Mouse (Mus musculus) midbrain, embryonic 16.5 days (tissue): ENCODE measurements at regions not wholly inside any gene's neighbourhood (a gene's known extent, or its start where the extent isn't known, plus 50 kb on each side); places are given as distances from the start of the nearest gene placed in this dataset.
A peak's percentile ranks its signal among the peaks of the same experiment; 100 is the strongest.

Experiments
- ATAC-seq: fragments of 200-750 bp; cut with Nextera tagmentation; 2 replicates; pipeline ENCODE4 v1.8.0; 2017; ENCODE audit warnings: moderate TSS enrichment
- H3K27ac ChIP-seq: fragments of 300-500 bp; sonication (generic); 2 replicates; pipeline ENCODE4 v1.5.1; 2014; ENCODE audit warnings: mild to moderate bottlenecking, low read length, mixed read lengths
- H3K27me3 ChIP-seq: fragments of 300-500 bp; sonication (generic); 2 replicates; pipeline ENCODE4 v1.6.1; 2014; ENCODE audit warnings: low read depth, low read length, mixed read lengths; ENCODE audit not compliant: control insufficient read depth, insufficient read depth
- H3K36me3 ChIP-seq: fragments of 300-500 bp; sonication (generic); 2 replicates; pipeline ENCODE4 v1.6.1; 2014; ENCODE audit warnings: mild to moderate bottlenecking, low read length, moderate library complexity, mixed read lengths; ENCODE audit not compliant: control insufficient read depth, insufficient read depth
- H3K4me1 ChIP-seq: fragments of 300-500 bp; sonication (generic); 2 replicates; pipeline ENCODE4 v1.6.1; 2014; ENCODE audit warnings: mild to moderate bottlenecking, low read length, mixed read lengths; ENCODE audit not compliant: control insufficient read depth, insufficient read depth
- H3K4me2 ChIP-seq: fragments of 300-500 bp; sonication (generic); 2 replicates; pipeline ENCODE4 v1.6.1; 2014; ENCODE audit warnings: mild to moderate bottlenecking, low read length, mixed read lengths
- H3K4me3 ChIP-seq: fragments of 300-500 bp; sonication (generic); 2 replicates; pipeline ENCODE4 v1.5.1; 2014; ENCODE audit warnings: low read depth, mild to moderate bottlenecking, low read length, moderate library complexity, mixed read lengths
- H3K9ac ChIP-seq: fragments of 300-500 bp; sonication (generic); 2 replicates; pipeline ENCODE4 v1.6.1; 2014; ENCODE audit warnings: low read depth, low read length, mixed read lengths
- H3K9me3 ChIP-seq: fragments of 300-500 bp; sonication (generic); replicated peaks from 2 replicates; pipeline ENCODE4 v1.6.1; 2014; ENCODE audit warnings: mild to moderate bottlenecking, low read length, mixed read lengths; ENCODE audit not compliant: control insufficient read depth, poor library complexity, severe bottlenecking
- WGBS: fragments of 180-500 bp; shearing (Covaris S2); extraction: QIAGEN DNeasy Blood & Tissue Kit; methylation state at CpG from one replicate; pipeline ENCODE4 v1.1.7; 2014; 5-methylcytosine and 5-hydroxymethylcytosine counted together

DNA sequence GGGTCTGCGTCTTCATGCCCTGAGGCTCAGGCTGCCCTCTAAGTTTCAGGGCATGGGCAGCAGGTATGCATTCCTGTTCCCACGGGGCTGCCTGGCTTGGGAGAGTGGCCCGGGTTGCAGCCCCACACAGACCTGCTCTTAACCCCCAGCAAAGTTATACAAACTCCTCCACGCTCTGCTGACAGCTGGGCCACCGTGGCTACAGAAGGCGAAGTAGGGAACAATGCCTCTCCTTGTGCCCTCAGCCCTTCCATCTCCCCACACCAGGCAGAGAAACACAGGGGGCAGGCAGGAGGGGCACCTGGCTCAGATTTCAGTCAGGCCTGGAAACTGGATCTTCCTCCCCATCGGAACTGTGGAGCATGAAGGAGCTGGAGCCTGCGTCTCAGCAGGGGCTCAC lies 135.5 kb upstream of the Lhx1 start:
- no peak overlapping the region for H3K4me3 ChIP-seq
- H3K4me1 ChIP-seq = peaks cover 10% of the 10 kb centered on the region
- ATAC-seq = no peak
- 22% methylated on average over 8 of the region's 8 CpGs for WGBS
- H3K27ac ChIP-seq = no peak overlapping the region
- H3K27me3 ChIP-seq = peaks cover 3% of the 10 kb centered on the region; the same call in 1 of the 2 replicates
- no peak overlapping the region for H3K4me2 ChIP-seq
- no peak overlapping the region for H3K9ac ChIP-seq
- no peaks in the 10 kb centered on the region for H3K9me3 ChIP-seq
- H3K36me3 ChIP-seq = no peaks in the 10 kb centered on the region

DNA sequence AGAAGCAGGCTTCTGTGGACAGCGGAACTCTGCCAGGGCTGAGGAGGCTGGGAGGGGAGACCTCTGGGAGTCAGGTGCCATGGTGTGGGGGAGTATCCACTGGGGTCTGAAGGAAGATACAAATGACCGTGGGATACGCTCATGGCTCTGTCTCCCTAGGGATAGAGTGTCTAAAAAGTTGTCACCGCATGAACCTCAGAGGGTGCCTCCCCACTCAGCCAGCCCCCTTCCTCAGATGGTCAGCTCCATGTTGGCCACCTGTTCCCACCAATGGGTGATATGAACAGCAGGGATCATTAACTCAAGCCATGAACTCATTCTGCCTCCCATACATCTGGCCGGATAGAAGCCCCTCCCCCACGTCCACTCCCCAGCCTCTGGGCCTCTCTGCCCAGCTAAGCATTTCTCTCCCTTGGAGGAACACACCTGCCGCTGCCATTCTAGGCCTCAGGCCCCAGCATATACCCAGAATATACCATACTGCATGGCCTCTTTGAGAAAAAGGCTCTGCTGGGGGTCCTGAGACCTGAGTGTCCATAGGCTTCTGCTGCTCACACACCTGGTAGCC lies 134.1 kb upstream of the Lhx1 start:
- H3K36me3 ChIP-seq = no peaks in the 10 kb centered on the region

GRCm38 (mm10) chr11:84653481-84653880 lies 128.1 kb upstream of the Lhx1 start:
- no peak for ATAC-seq
- no peak overlapping the region for H3K4me2 ChIP-seq
- H3K27me3 ChIP-seq = no peaks in the 10 kb centered on the region
- 0 out of 2 replicates have a peak overlapping the region, but pooled peaks have one; percentile 7 for H3K27ac ChIP-seq
- no peak overlapping the region for H3K9ac ChIP-seq
- H3K4me3 ChIP-seq = no peak overlapping the region
- no peaks in the 10 kb centered on the region for H3K4me1 ChIP-seq
- no peaks in the 10 kb centered on the region for H3K9me3 ChIP-seq
- WGBS = 31% methylated on average over 8 of the region's 8 CpGs
- H3K36me3 ChIP-seq = no peaks in the 10 kb centered on the region

More for the DNA sequence above, 134.1 kb upstream of the Lhx1 start:
- Histone ChIP-seq H3K4me3 (no peak overlapping the region), H3K27ac (no peak overlapping the region), H3K9me3 (no peaks in the 10 kb centered on the region), H3K4me2 (no peak overlapping the region), H3K9ac (no peak overlapping the region), H3K4me1 (peaks cover 10% of the 10 kb centered on the region), H3K27me3 (peaks cover 3% of the 10 kb centered on the region; the same call in 1 of the 2 replicates)
- ATAC-seq = no peak
- 84% methylated on average over 7 of the region's 7 CpGs for WGBS

DNA sequence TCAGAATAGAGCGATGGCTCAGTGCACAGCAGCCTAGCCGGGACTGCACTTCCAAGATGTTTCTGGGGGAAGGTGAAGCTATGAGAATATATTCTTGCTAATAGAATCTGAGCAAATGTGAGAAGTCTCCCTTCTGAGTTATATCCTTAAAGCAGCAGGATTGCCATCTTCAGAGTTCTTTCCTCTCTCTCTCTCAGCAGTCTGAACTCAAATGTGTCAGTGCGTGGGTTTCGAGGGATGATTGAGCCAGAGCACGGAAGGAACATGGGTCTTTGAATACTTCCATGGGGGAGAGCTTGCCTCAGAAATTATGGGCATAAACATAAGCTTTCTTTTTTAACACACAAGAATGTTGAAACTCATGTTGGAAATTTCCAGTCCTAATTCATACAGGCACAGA lies 123.6 kb upstream of the Lhx1 start:
- Histone ChIP-seq H3K27ac (no peak overlapping the region), H3K4me2 (no peak overlapping the region), H3K4me1 (peaks cover 2% of the 10 kb centered on the region; the same call in 1 of the 2 replicates), H3K9me3 (no peaks in the 10 kb centered on the region), H3K36me3 (no peaks in the 10 kb centered on the region), H3K9ac (no peak overlapping the region), H3K4me3 (no peak overlapping the region), H3K27me3 (no peaks in the 10 kb centered on the region)
- no peak for ATAC-seq
- 92% methylated on average over 5 of the region's 5 CpGs for WGBS

DNA sequence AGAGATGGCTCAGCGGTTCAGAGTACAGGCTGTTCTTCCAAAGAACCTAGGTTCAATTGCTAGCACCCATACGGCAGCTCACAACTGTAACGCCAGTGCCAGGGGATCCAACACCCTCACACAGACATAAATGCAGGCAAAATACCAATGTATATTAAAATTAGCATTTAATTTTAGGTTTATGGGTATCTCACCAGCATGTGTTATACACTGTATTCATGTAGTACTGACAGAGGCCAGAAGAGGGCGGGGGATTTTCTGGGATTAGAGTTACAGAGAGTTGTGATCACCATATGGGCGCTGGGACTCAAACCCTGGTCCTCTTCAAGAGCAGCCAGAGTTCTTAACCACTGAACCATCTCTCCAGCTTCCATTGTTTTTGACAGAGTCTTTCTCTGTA lies 121.8 kb upstream of the Lhx1 start:
- Histone ChIP-seq H3K27me3 (no peaks in the 10 kb centered on the region), H3K4me3 (no peak overlapping the region), H3K36me3 (no peaks in the 10 kb centered on the region), H3K9ac (no peak overlapping the region), H3K27ac (no peak overlapping the region), H3K9me3 (no peaks in the 10 kb centered on the region), H3K4me1 (peaks cover 8% of the 10 kb centered on the region), H3K4me2 (no peak overlapping the region)
- WGBS = 93% methylated on average over 5 of the region's 5 CpGs
- no peak for ATAC-seq

DNA sequence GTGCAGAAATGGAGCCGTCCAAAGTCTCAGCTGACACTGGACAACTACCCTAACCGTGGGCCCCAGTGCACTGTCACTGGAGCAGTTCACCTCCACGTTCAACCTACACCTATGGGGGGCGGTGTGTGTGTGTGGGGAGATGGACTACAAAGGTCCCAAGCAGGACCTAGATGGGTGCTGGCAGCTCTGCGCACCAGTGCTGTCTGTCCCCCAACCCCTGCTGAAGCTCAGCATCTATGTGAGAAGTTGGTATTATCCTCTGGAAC lies 117.7 kb upstream of the Lhx1 start:
- peak overlapping the region; percentile 61 for H3K4me2 ChIP-seq
- no peaks in the 10 kb centered on the region for H3K27me3 ChIP-seq
- H3K4me1 ChIP-seq = peaks cover 18% of the 10 kb centered on the region
- no peaks in the 10 kb centered on the region for H3K36me3 ChIP-seq
- H3K9ac ChIP-seq = peak overlapping the region; percentile 71; the same call in 1 of the 2 replicates
- ATAC-seq = peak; percentile 22; the same call in 1 of the 2 replicates
- WGBS = 39% methylated on average over 5 of the region's 5 CpGs
- H3K9me3 ChIP-seq = no peaks in the 10 kb centered on the region
- no peak overlapping the region for H3K27ac ChIP-seq
- peak overlapping the region; percentile 46 for H3K4me3 ChIP-seq

DNA sequence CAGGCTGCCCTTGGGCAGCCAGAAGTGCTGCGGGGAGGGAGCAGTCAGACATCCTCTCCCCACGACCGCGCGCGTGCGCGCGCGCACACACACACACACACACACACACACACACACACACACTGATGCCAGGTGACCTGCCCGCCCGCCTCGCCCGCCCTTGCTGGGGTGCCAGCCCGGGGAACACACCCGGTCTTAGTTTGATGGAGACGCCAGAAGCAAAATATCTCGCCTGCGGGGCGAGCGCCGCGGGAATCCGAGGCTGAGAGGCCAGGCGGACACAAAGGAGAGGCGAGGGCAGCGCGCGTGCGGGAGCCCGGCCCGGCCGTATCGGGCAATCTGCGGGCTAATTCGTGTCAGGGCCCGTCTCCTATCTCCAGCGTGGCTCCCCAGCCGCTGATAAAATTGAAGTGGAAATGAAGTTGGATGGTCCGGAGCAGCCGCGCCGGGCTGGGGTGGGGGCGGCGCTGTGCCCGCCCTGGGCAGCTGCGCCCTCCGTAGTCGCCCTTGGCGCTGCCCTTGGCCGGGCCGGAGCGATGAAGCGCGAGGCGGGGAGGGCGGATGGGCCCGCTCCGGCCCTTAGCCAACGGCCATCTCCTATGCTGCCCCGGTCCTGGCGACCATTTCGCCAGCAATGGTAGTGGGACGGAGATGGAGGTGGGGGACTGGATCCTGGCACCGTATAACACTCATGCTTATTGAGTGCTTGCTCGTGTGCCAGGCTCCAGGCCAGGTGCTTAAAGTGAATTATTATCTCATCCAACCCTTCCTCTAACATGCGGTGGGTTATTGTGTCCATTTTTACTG lies 117.2 kb upstream of the Lhx1 start:
- 2% methylated on average over 63 of the region's 67 CpGs for WGBS

GRCm38 (mm10) chr11:84641601-84642000 lies 116.3 kb upstream of the Lhx1 start:
- H3K27me3 ChIP-seq = no peaks in the 10 kb centered on the region
- H3K9ac ChIP-seq = no peak overlapping the region
- no peaks in the 10 kb centered on the region for H3K36me3 ChIP-seq
- no peak overlapping the region for H3K4me3 ChIP-seq
- no peaks in the 10 kb centered on the region for H3K9me3 ChIP-seq
- peaks cover 26% of the 10 kb centered on the region for H3K4me1 ChIP-seq
- no peak overlapping the region for H3K27ac ChIP-seq
- peak overlapping the region; percentile 61 for H3K4me2 ChIP-seq
- 20% methylated on average over 5 of the region's 5 CpGs for WGBS
- ATAC-seq = no peak

More for the DNA sequence above, 117.2 kb upstream of the Lhx1 start:
- H3K9me3 ChIP-seq = no peaks in the 10 kb centered on the region
- H3K4me1 ChIP-seq = peaks cover 21% of the 10 kb centered on the region
- H3K4me2 ChIP-seq = peak overlapping the region; percentile 61
- no peaks in the 10 kb centered on the region for H3K27me3 ChIP-seq
- H3K27ac ChIP-seq = peak overlapping the region; percentile 77
- no peaks in the 10 kb centered on the region for H3K36me3 ChIP-seq
- ATAC-seq = peak; percentile 74
- H3K4me3 ChIP-seq = peak overlapping the region; percentile 46
- H3K9ac ChIP-seq = peak overlapping the region; percentile 71

DNA sequence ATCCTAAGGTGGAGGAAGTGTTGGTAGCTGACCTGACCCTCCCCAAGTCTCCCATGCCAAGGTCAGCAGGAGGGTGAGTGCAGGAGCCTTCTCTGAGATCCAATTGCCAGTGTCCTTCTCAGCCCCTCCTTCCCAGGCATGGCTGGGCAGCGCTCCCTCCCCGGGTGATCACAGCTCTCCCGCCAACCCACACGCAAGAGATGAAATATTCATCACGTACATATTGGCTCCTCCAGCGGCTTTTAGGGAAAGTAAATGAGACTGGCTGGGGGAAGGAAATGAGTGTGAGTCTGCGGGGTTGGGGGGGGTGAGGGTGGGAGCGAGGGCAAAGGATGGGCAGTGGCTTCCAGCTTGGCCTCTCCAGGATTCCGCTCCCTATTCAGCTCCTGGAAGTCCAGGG lies 113.0 kb upstream of the Lhx1 start:
- Histone ChIP-seq H3K4me1 (peaks cover 21% of the 10 kb centered on the region), H3K9ac (no peak overlapping the region), H3K4me3 (no peak overlapping the region), H3K9me3 (no peaks in the 10 kb centered on the region), H3K27me3 (no peaks in the 10 kb centered on the region), H3K36me3 (no peaks in the 10 kb centered on the region), H3K4me2 (no peak overlapping the region), H3K27ac (no peak overlapping the region)
- no peak for ATAC-seq
- 15% methylated on average over 9 of the region's 9 CpGs for WGBS
